Mouse (Mus musculus) ES-Bruce4 (cell line): ENCODE results near the gene Akap6.

Experiments used
- CTCF ChIP-seq: IDR thresholded peaks from one replicate; pipeline ENCODE4 v1.8.1; 2011; ENCODE audit warnings: low read depth, low read length
- EP300 ChIP-seq: IDR thresholded peaks from 2 replicates; pipeline ENCODE4 v1.6.1; 2011; ENCODE audit warnings: low read depth, low read length; ENCODE audit not compliant: insufficient read depth
- POLR2A ChIP-seq: IDR thresholded peaks from one replicate; pipeline ENCODE4 v1.8.1; 2011; ENCODE audit warnings: low read length; ENCODE audit not compliant: insufficient read depth

GRCm38 (mm10) chr12:53168189-53169003, 469.2 kb downstream of the Akap6 start:
- TF ChIP-seq POLR2A (no peak), CTCF (no peak), EP300 (no peak)
